Mouse (Mus musculus) heart, embryonic 16.5 days (tissue): Measurements from ENCODE around the gene Enpp7. TPM values are rescaled to one million over a fixed set of nuclear protein-coding genes. Genes with fewer than 3 reads are reported as not detected.

Experiments used
- ATAC-seq: fragments of 200-750 bp; cut with Nextera tagmentation; replicated peaks from 2 replicates; pipeline ENCODE4 v1.8.0; 2017; ENCODE audit warnings: moderate number of reproducible peaks; ENCODE audit not compliant: insufficient read depth, low FRiP score; ENCODE audit errors: extremely low read depth
- H3K27ac ChIP-seq: fragments of 300-500 bp; sonication (generic); 2 replicates; pipeline ENCODE4 v1.5.1; 2014; ENCODE audit warnings: mild to moderate bottlenecking, low read length, control low read depth, moderate library complexity
- H3K27me3 ChIP-seq: fragments of 300-500 bp; sonication (generic); 2 replicates; pipeline ENCODE4 v1.6.1; 2014; ENCODE audit warnings: low read length, mixed read lengths; ENCODE audit not compliant: control insufficient read depth, insufficient read depth
- H3K36me3 ChIP-seq: fragments of 300-500 bp; sonication (generic); 2 replicates; pipeline ENCODE4 v1.6.1; 2014; ENCODE audit not compliant: control insufficient read depth, insufficient read depth
- H3K4me1 ChIP-seq: fragments of 300-500 bp; sonication (generic); 2 replicates; pipeline ENCODE4 v1.6.1; 2014; ENCODE audit warnings: low read length, mixed read lengths; ENCODE audit not compliant: control insufficient read depth, insufficient read depth
- H3K4me2 ChIP-seq: fragments of 300-500 bp; sonication (generic); 2 replicates; pipeline ENCODE4 v1.6.1; 2014; ENCODE audit warnings: low read depth, mild to moderate bottlenecking, control low read depth, low read length
- H3K4me3 ChIP-seq: fragments of 300-500 bp; sonication (generic); 2 replicates; pipeline ENCODE4 v1.5.1; 2014; ENCODE audit warnings: mild to moderate bottlenecking, control low read depth, low read length
- H3K9ac ChIP-seq: fragments of 300-500 bp; sonication (generic); 2 replicates; pipeline ENCODE4 v1.6.1; 2014; ENCODE audit warnings: low read length, control low read depth
- H3K9me3 ChIP-seq: fragments of 300-500 bp; sonication (generic); replicated peaks from 2 replicates; pipeline ENCODE4 v1.6.1; 2016; ENCODE audit warnings: low read length; ENCODE audit not compliant: control insufficient read depth
- WGBS: fragments of 180-500 bp; shearing (Covaris S2); extraction: QIAGEN DNeasy Blood & Tissue Kit; methylation state at CpG from one replicate; pipeline ENCODE4 v1.1.7; 2014; 5-methylcytosine and 5-hydroxymethylcytosine counted together
- polyA plus RNA-seq: library from polyadenylated mRNA; unstranded; fragments of >200 nt; fragmentation: Nextera tagmentation; extraction: Ambion mirVana; gene quantifications from 2 replicates; pipeline ENCODE4 v1.2.1, GENCODE M21; 2015

Gene Enpp7
- polyA plus RNA-seq, 1 experiment from 2014 or later = 0.12 TPM

DNA sequence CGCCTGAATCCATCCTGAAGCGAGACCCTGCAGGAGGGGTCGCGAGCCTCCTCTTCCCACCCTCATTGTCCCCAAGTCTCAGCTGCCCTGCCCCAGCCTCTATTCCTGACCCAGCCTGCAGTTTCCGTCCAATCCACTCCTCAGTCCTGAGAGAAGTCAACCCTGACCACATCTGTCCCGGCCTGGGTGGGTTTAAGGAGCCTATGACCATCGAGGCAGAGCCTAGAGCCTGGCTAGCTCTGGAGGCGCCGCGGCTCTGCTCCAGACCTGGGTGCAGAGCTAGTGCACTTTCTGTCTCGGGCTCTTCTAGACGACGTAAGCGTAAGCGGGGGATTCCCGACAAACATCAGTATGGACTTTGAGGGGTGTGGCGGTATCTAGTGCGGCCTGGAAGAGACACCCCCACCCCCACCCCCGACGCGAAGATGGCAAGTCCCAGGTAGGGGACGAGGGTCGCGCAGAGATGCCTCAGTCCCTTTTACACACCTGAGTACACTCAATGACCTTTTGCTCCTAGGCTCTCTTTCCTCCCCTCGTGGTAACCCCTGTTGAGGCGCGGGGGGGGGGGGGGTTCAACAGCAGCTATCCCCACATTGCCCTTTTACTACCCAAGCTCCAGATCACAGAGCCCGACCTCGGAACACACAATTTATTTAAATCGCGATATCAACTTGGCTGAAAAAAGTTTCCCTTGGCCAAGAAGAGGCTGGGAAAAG lies 53.9 kb downstream of the Enpp7 start:
- Histone ChIP-seq H3K4me1 (peaks cover 42% of the 10 kb centered on the region), H3K4me2 (peak overlapping the region; percentile 98), H3K36me3 (peaks cover 7% of the 10 kb centered on the region), H3K27ac (no peak overlapping the region), H3K27me3 (peaks cover 60% of the 10 kb centered on the region), H3K9me3 (no peaks in the 10 kb centered on the region), H3K4me3 (peak overlapping the region; percentile 82), H3K9ac (peak overlapping the region; percentile 75)
- WGBS = 2% methylated on average over 30 of the region's 31 CpGs
- no peak for ATAC-seq

Other genes starting within 250 kb of the Enpp7 start
- gene Rbfox3, start 76.6 kb upstream of the Enpp7 start, polyA plus RNA-seq = 0.09 and 0.16 TPM in 2 replicates
- gene Cbx2, start 34.8 kb downstream of the Enpp7 start, polyA plus RNA-seq = 15.0 and 15.3 TPM in 2 replicates
- gene Cbx8, start 52.8 kb downstream of the Enpp7 start, polyA plus RNA-seq = 7.0 and 7.5 TPM in 2 replicates
- 11.5 and 12.6 TPM in 2 replicates for gene Cbx4, start 98.0 kb downstream of the Enpp7 start, polyA plus RNA-seq
- 15.6 and 19.1 TPM in 2 replicates for gene Tbc1d16, start 240.3 kb downstream of the Enpp7 start, polyA plus RNA-seq
- 2.9 and 3.1 TPM in 2 replicates for gene Ccdc40, start 240.4 kb downstream of the Enpp7 start, polyA plus RNA-seq